Mouse (Mus musculus): ENCODE measurements around the gene Atrip. TPM values are rescaled to one million over a fixed set of nuclear protein-coding genes. Genes with fewer than 3 reads are reported as not detected.

Gene Atrip
- polyA plus RNA-seq, 1 experiment = 12.1 TPM

GRCm38 (mm10) chr9:109053366-109053765 is 20.6 kb downstream of the Atrip start:
- TF ChIP-seq POLR2A (IDR thresholded peaks at IDR 0.05; ENCODE audit: control insufficient read depth, low read depth, low read length) = no peak
- no peak for TF ChIP-seq CTCF (IDR thresholded peaks at IDR 0.05; ENCODE audit: control insufficient read depth, insufficient read depth, insufficient replicate concordance, low read depth, low read length)
- Histone ChIP-seq H3K27me3 (ENCODE audit: control insufficient read depth, insufficient read depth, low read length) (no peaks in the 10 kb centered on the region), H3K27ac (ENCODE audit: control insufficient read depth, insufficient read depth, low read depth, low read length) (no peak overlapping the region)

GRCm38 (mm10) chr9:109052490-109053260 is 21.2 kb downstream of the Atrip start:
- Histone ChIP-seq H3K27me3 (ENCODE audit: control insufficient read depth, insufficient read depth, low read length) (no peaks in the 10 kb centered on the region), H3K36me3 (ENCODE audit: control insufficient read depth, insufficient read depth, low read length) (no peaks in the 10 kb centered on the region)
- TF ChIP-seq POLR2A (IDR thresholded peaks at IDR 0.05; ENCODE audit: control insufficient read depth, low read depth, low read length) (no peak), CTCF (IDR thresholded peaks at IDR 0.05; ENCODE audit: control insufficient read depth, insufficient read depth, insufficient replicate concordance, low read depth, low read length) (no peak)

More at GRCm38 (mm10) chr9:109053366-109053765, 20.6 kb downstream of the Atrip start:
- no peaks in the 10 kb centered on the region for H3K36me3 ChIP-seq (ENCODE audit: control insufficient read depth, insufficient read depth, low read length)
- H3K4me3 ChIP-seq (ENCODE audit: control insufficient read depth, low read depth, low read length) = no peak overlapping the region
- no peaks in the 10 kb centered on the region for H3K4me1 ChIP-seq (ENCODE audit: control insufficient read depth, insufficient read depth, low read length)

GRCm38 (mm10) chr9:109051651-109052489 is 22.1 kb downstream of the Atrip start:
- no peaks in the 10 kb centered on the region for H3K4me1 ChIP-seq (ENCODE audit: control insufficient read depth, insufficient read depth, low read length)
- no peak overlapping the region for H3K27ac ChIP-seq (ENCODE audit: control insufficient read depth, insufficient read depth, low read depth, low read length)
- no peak overlapping the region for H3K4me3 ChIP-seq (ENCODE audit: control insufficient read depth, low read depth, low read length)
- H3K27me3 ChIP-seq (ENCODE audit: control insufficient read depth, insufficient read depth, low read length) = no peaks in the 10 kb centered on the region
- TF ChIP-seq POLR2A (IDR thresholded peaks at IDR 0.05; ENCODE audit: control insufficient read depth, low read depth, low read length) (no peak), CTCF (IDR thresholded peaks at IDR 0.05; ENCODE audit: control insufficient read depth, insufficient read depth, insufficient replicate concordance, low read depth, low read length) (no peak)
- H3K36me3 ChIP-seq (ENCODE audit: control insufficient read depth, insufficient read depth, low read length) = no peaks in the 10 kb centered on the region

More at GRCm38 (mm10) chr9:109052490-109053260, 21.2 kb downstream of the Atrip start:
- no peak overlapping the region for H3K27ac ChIP-seq (ENCODE audit: control insufficient read depth, insufficient read depth, low read depth, low read length)
- H3K4me1 ChIP-seq (ENCODE audit: control insufficient read depth, insufficient read depth, low read length) = no peaks in the 10 kb centered on the region
- no peak overlapping the region for H3K4me3 ChIP-seq (ENCODE audit: control insufficient read depth, low read depth, low read length)

GRCm38 (mm10) chr9:109051011-109051501 is 22.9 kb downstream of the Atrip start:
- H3K27ac ChIP-seq (ENCODE audit: control insufficient read depth, insufficient read depth, low read depth, low read length) = no peak overlapping the region
- TF ChIP-seq POLR2A (IDR thresholded peaks at IDR 0.05; ENCODE audit: control insufficient read depth, low read depth, low read length) = no peak
- no peak for TF ChIP-seq CTCF (IDR thresholded peaks at IDR 0.05; ENCODE audit: control insufficient read depth, insufficient read depth, insufficient replicate concordance, low read depth, low read length)
- H3K4me3 ChIP-seq (ENCODE audit: control insufficient read depth, low read depth, low read length) = no peak overlapping the region
- H3K36me3 ChIP-seq (ENCODE audit: control insufficient read depth, insufficient read depth, low read length) = no peaks in the 10 kb centered on the region
- no peaks in the 10 kb centered on the region for H3K27me3 ChIP-seq (ENCODE audit: control insufficient read depth, insufficient read depth, low read length)
- no peaks in the 10 kb centered on the region for H3K4me1 ChIP-seq (ENCODE audit: control insufficient read depth, insufficient read depth, low read length)

- no peak overlapping the region for H3K4me3 ChIP-seq (ENCODE audit: control insufficient read depth, low read depth, low read length)
Measured at GRCm38 (mm10) chr9:109050674-109050997, 23.3 kb downstream of the Atrip start.

GRCm38 (mm10) chr9:109049996-109050673 is 23.8 kb downstream of the Atrip start:
- TF ChIP-seq POLR2A (IDR thresholded peaks at IDR 0.05; ENCODE audit: control insufficient read depth, low read depth, low read length) = no peak
- no peak for TF ChIP-seq CTCF (IDR thresholded peaks at IDR 0.05; ENCODE audit: control insufficient read depth, insufficient read depth, insufficient replicate concordance, low read depth, low read length)
- no peaks in the 10 kb centered on the region for H3K27me3 ChIP-seq (ENCODE audit: control insufficient read depth, insufficient read depth, low read length)
- H3K4me3 ChIP-seq (ENCODE audit: control insufficient read depth, low read depth, low read length) = no peak overlapping the region
- no peaks in the 10 kb centered on the region for H3K4me1 ChIP-seq (ENCODE audit: control insufficient read depth, insufficient read depth, low read length)
- no peak overlapping the region for H3K27ac ChIP-seq (ENCODE audit: control insufficient read depth, insufficient read depth, low read depth, low read length)
- H3K36me3 ChIP-seq (ENCODE audit: control insufficient read depth, insufficient read depth, low read length) = no peaks in the 10 kb centered on the region

More at GRCm38 (mm10) chr9:109050674-109050997, 23.3 kb downstream of the Atrip start:
- H3K4me1 ChIP-seq (ENCODE audit: control insufficient read depth, insufficient read depth, low read length) = no peaks in the 10 kb centered on the region
- no peak overlapping the region for H3K27ac ChIP-seq (ENCODE audit: control insufficient read depth, insufficient read depth, low read depth, low read length)
- H3K36me3 ChIP-seq (ENCODE audit: control insufficient read depth, insufficient read depth, low read length) = no peaks in the 10 kb centered on the region
- TF ChIP-seq CTCF (IDR thresholded peaks at IDR 0.05; ENCODE audit: control insufficient read depth, insufficient read depth, insufficient replicate concordance, low read depth, low read length) (no peak), POLR2A (IDR thresholded peaks at IDR 0.05; ENCODE audit: control insufficient read depth, low read depth, low read length) (no peak)
- H3K27me3 ChIP-seq (ENCODE audit: control insufficient read depth, insufficient read depth, low read length) = no peaks in the 10 kb centered on the region

Data from testis, adult 2 months (tissue).